Mouse (Mus musculus) CH12.LX (cell line): ENCODE measurements around the gene Mgat4e. TPM values are rescaled to one million over a fixed set of nuclear protein-coding genes. Genes with fewer than 3 reads are reported as not detected.

Experiments used
- DNase-seq: peaks from one replicate; pipeline ENCODE4 v3.0.0-alpha.2; 2013; ENCODE audit errors: extremely low read depth
- H3K27ac ChIP-seq: 2 replicates; pipeline ENCODE4 v1.5.1; 2012; ENCODE audit warnings: low read depth, mild to moderate bottlenecking, control low read depth, moderate library complexity; ENCODE audit not compliant: insufficient read depth
- H3K27me3 ChIP-seq: replicated peaks from 2 replicates; pipeline ENCODE3; 2012; ENCODE audit warnings: inconsistent platforms
- H3K36me3 ChIP-seq, 2 experiments: replicated peaks in 1 of 2; 2 replicates each; pipeline versions ENCODE3 to v1.6.1; 2012; ENCODE audit warnings: inconsistent platforms in 1 of 2, low read length in 1 of 2, mild to moderate bottlenecking in 1 of 2, mixed read lengths in 1 of 2, moderate library complexity in 1 of 2; ENCODE audit not compliant: control insufficient read depth in 1 of 2, insufficient read depth in 1 of 2
- H3K4me1 ChIP-seq, 2 experiments: 2 replicates each; pipeline ENCODE4 v1.6.1; 2012; ENCODE audit warnings: inconsistent platforms in 1 of 2, moderate library complexity in 1 of 2; ENCODE audit not compliant: insufficient read depth in 2 of 2, control insufficient read depth in 1 of 2
- H3K4me2 ChIP-seq: 2 replicates; pipeline ENCODE4 v1.6.1; 2012; ENCODE audit warnings: low read depth, mild to moderate bottlenecking, control low read depth; ENCODE audit not compliant: poor library complexity, insufficient read depth, severe bottlenecking
- H3K4me3 ChIP-seq, 3 experiments: fragments of 150-350 bp in 1 of 3; sonication (generic) in 1 of 3; replicated peaks in 1 of 3; 2 replicates each; pipeline versions ENCODE3 to v1.5.1; 2011 to 2012; ENCODE audit warnings: low read depth in 2 of 3, low read length in 2 of 3, mild to moderate bottlenecking in 2 of 3, moderate library complexity in 2 of 3, control low read depth in 1 of 3, improper control_type of control experiment in 1 of 3, inconsistent platforms in 1 of 3, mixed read lengths in 1 of 3; ENCODE audit not compliant: poor library complexity in 1 of 3
- H3K79me2 ChIP-seq: replicated peaks from 2 replicates; pipeline ENCODE4 v1.6.1; 2012; ENCODE audit warnings: mild to moderate bottlenecking, moderate library complexity; ENCODE audit not compliant: control insufficient read depth, poor library complexity, insufficient read depth, severe bottlenecking; ENCODE audit errors: extremely low read depth
- H3K9ac ChIP-seq: 2 replicates; pipeline ENCODE4 v1.6.1; 2012; ENCODE audit warnings: low read depth, mild to moderate bottlenecking, control low read depth, moderate library complexity; ENCODE audit not compliant: insufficient read depth
- H3K9me3 ChIP-seq: replicated peaks from 2 replicates; pipeline ENCODE3; 2012; ENCODE audit warnings: low read length, inconsistent platforms, mixed read lengths
- BHLHE40 ChIP-seq: IDR thresholded peaks from 2 replicates; pipeline ENCODE4 v1.6.1; 2011; ENCODE audit warnings: mild to moderate bottlenecking, low read depth, low read length, improper control_type of control experiment
- CHD1 ChIP-seq: IDR thresholded peaks from 2 replicates; pipeline ENCODE4 v1.6.1; 2012; ENCODE audit warnings: low read depth, low read length, improper control_type of control experiment, inconsistent platforms
- CHD2 ChIP-seq: IDR thresholded peaks from 2 replicates; pipeline ENCODE4 v1.6.1; 2011; ENCODE audit warnings: low read length, improper control_type of control experiment
- CTCF ChIP-seq, 2 experiments: IDR thresholded peaks in 1 of 2; conservative IDR thresholded peaks in 1 of 2; 2 replicates each; pipeline ENCODE4 v1.5.1; 2011 to 2012; ENCODE audit warnings: low read depth in 2 of 2, low read length in 2 of 2, improper control_type of control experiment in 1 of 2, inconsistent platforms in 1 of 2, mild to moderate bottlenecking in 1 of 2, moderate library complexity in 1 of 2
- E2F4 ChIP-seq: IDR thresholded peaks from 2 replicates; pipeline ENCODE4 v1.6.1; 2011; ENCODE audit warnings: low read depth, low read length, improper control_type of control experiment; ENCODE audit not compliant: insufficient replicate concordance
- ELF1 ChIP-seq: IDR thresholded peaks from 2 replicates; pipeline ENCODE4 v1.6.1; 2014; ENCODE audit warnings: low read depth, mild to moderate bottlenecking, inconsistent platforms, low read length, improper control_type of control experiment
- EP300 ChIP-seq: IDR thresholded peaks from 2 replicates; pipeline ENCODE4 v1.6.1; 2011; ENCODE audit warnings: low read length, improper control_type of control experiment
- ETS1 ChIP-seq: conservative IDR thresholded peaks from 2 replicates; pipeline ENCODE4 v1.6.1; 2012; ENCODE audit warnings: low read depth, mild to moderate bottlenecking, inconsistent platforms, low read length, improper control_type of control experiment, moderate library complexity
- GABPA ChIP-seq: IDR thresholded peaks from 2 replicates; pipeline ENCODE4 v1.6.1; 2012; ENCODE audit warnings: low read depth, low read length, improper control_type of control experiment, inconsistent platforms; ENCODE audit not compliant: insufficient replicate concordance
- HCFC1 ChIP-seq: IDR thresholded peaks from 2 replicates; pipeline ENCODE4 v1.6.1; 2012; ENCODE audit warnings: low read depth, mild to moderate bottlenecking, inconsistent platforms, low read length, improper control_type of control experiment
- IRF4 ChIP-seq: IDR thresholded peaks from 2 replicates; pipeline ENCODE4 v1.6.1; 2014; ENCODE audit warnings: low read depth, mild to moderate bottlenecking, inconsistent platforms, low read length, improper control_type of control experiment
- JUN ChIP-seq: IDR thresholded peaks from 2 replicates; pipeline ENCODE4 v1.6.1; 2011; ENCODE audit warnings: low read depth, mild to moderate bottlenecking, low read length, improper control_type of control experiment, moderate library complexity; ENCODE audit not compliant: insufficient read depth
- JUND ChIP-seq: conservative IDR thresholded peaks from 2 replicates; pipeline ENCODE4 v1.6.1; 2011; ENCODE audit warnings: low read depth, low read length, improper control_type of control experiment
- KAT2A ChIP-seq: IDR thresholded peaks from 2 replicates; pipeline ENCODE4 v1.6.1; 2012; ENCODE audit warnings: low read length, improper control_type of control experiment, inconsistent platforms; ENCODE audit not compliant: insufficient replicate concordance
- MAFK ChIP-seq: IDR thresholded peaks from 2 replicates; pipeline ENCODE4 v1.6.1; 2011; ENCODE audit warnings: low read length, improper control_type of control experiment; ENCODE audit not compliant: insufficient replicate concordance
- MAX ChIP-seq: IDR thresholded peaks from 2 replicates; pipeline ENCODE4 v1.6.1; 2011; ENCODE audit warnings: low read length, improper control_type of control experiment
- MAZ ChIP-seq: IDR thresholded peaks from 2 replicates; pipeline ENCODE4 v1.6.1; 2012; ENCODE audit warnings: low read depth, mild to moderate bottlenecking, inconsistent platforms, low read length, improper control_type of control experiment, moderate library complexity
- MEF2A ChIP-seq: IDR thresholded peaks from 2 replicates; pipeline ENCODE4 v1.6.1; 2014; ENCODE audit warnings: low read depth, mild to moderate bottlenecking, inconsistent platforms, low read length, improper control_type of control experiment, borderline replicate concordance
- MXI1 ChIP-seq: IDR thresholded peaks from 2 replicates; pipeline ENCODE4 v1.6.1; 2011; ENCODE audit warnings: mild to moderate bottlenecking, low read depth, low read length, improper control_type of control experiment
- MYC ChIP-seq: IDR thresholded peaks from 2 replicates; pipeline ENCODE4 v1.6.1; 2011; ENCODE audit warnings: low read depth, mild to moderate bottlenecking, improper control_type of control experiment, low read length
- NELFE ChIP-seq: IDR thresholded peaks from 2 replicates; pipeline ENCODE4 v1.6.1; 2011; ENCODE audit warnings: low read depth, low read length, improper control_type of control experiment
- PAX5 ChIP-seq: IDR thresholded peaks from 2 replicates; pipeline ENCODE4 v1.6.1; 2012; ENCODE audit warnings: low read length, inconsistent platforms, mixed read lengths
- POLR2A ChIP-seq: IDR thresholded peaks from 2 replicates; pipeline ENCODE4 v1.6.1; 2011; ENCODE audit warnings: low read depth, mild to moderate bottlenecking, improper control_type of control experiment, low read length
- POLR2AphosphoS2 ChIP-seq: IDR thresholded peaks from 2 replicates; pipeline ENCODE4 v1.6.1; 2011; ENCODE audit warnings: low read depth, low read length, improper control_type of control experiment
- SMC3 ChIP-seq: IDR thresholded peaks from 2 replicates; pipeline ENCODE4 v1.6.1; 2011; ENCODE audit warnings: low read depth, low read length, improper control_type of control experiment
- TCF12 ChIP-seq: IDR thresholded peaks from 2 replicates; pipeline ENCODE4 v1.6.1; 2014; ENCODE audit warnings: low read depth, mild to moderate bottlenecking, inconsistent platforms, low read length, improper control_type of control experiment
- USF1 ChIP-seq: IDR thresholded peaks from 2 replicates; pipeline ENCODE4 v1.6.1; 2014; ENCODE audit warnings: low read depth, mild to moderate bottlenecking, inconsistent platforms, low read length, improper control_type of control experiment
- USF2 ChIP-seq: conservative IDR thresholded peaks from 2 replicates; pipeline ENCODE4 v1.6.1; 2011; ENCODE audit warnings: low read depth, low read length, improper control_type of control experiment
- ZC3H11A ChIP-seq: IDR thresholded peaks from 2 replicates; pipeline ENCODE4 v1.6.1; 2012; ENCODE audit warnings: low read depth, mild to moderate bottlenecking, inconsistent platforms, low read length, improper control_type of control experiment
- ZKSCAN1 ChIP-seq: IDR thresholded peaks from 2 replicates; pipeline ENCODE4 v1.6.1; 2012; ENCODE audit warnings: low read depth, inconsistent platforms, low read length, improper control_type of control experiment, borderline replicate concordance
- ZNF384 ChIP-seq: IDR thresholded peaks from 2 replicates; pipeline ENCODE4 v1.6.1; 2012; ENCODE audit warnings: low read depth, low read length, improper control_type of control experiment, inconsistent platforms
- dilution Hi-C: fragments of 300-500 bp; cut with MboI; formaldehyde crosslinking; loops from 2 replicates; pipeline ENCODE4 v1.14.3; 2020; ENCODE audit warnings: low sequenced_read_pairs; ENCODE audit not compliant: extremely low pct_unique_long_range_greater_than_20kb, extremely low pct_ligation_motif_present
- in situ Hi-C: fragments of 300-500 bp; cut with MboI; formaldehyde crosslinking; loops from 3 replicates; pipeline ENCODE4 v1.14.3; 2019; ENCODE audit warnings: low sequenced_read_pairs, low pct_ligation_motif_present, low pct_unique_long_range_greater_than_20kb, mixed read lengths
- polyA plus RNA-seq: library from polyadenylated mRNA; unstranded; fragments of >175 nt; gene quantifications from 2 replicates; pipeline ENCODE4 v1.2.1, GENCODE M21; 2012; ENCODE audit warnings: low read depth; ENCODE audit not compliant: insufficient read length
- total RNA-seq, 2 experiments: library from RNA; depleted of rRNA; stranded (reverse); fragments of 300-350 nt in 1 of 2; fragments of >200 nt in 1 of 2; gene quantifications; 2 replicates each; pipeline ENCODE4 v1.2.3; 2012 to 2014

The Mgat4e gene
- total and polyA plus RNA-seq, 3 experiments: 0.08 TPM; not detected in 2

DNA sequence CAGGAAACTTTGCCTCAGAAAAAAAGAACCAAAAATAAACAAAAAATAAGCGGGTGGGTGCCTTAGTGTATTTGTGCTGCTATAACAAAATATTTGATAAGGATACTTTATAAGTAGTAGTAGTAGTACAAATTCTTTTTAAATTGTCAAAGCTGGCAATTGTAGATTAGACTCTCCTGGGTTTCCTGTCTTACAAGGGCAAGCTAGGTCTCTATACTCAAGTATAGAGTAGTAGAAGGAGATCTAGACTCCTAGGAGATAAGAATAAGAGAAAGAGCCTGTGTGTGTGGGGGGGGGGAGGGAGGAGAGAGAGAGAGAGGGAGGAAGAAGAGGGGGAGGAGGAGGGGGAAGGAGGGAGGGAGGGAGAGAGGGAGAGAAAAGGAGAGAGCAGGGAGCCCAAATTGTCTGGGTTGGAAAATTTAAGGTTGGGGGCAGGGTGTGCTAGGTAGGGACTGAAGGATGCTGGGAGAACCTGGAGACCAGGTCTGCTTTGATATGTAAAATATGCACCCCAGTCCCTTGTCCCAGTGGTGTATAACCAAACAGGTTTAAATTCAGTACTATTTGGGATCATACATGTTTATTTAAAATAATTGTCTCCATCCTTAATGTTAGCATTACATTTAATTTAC is 23.9 kb upstream of the Mgat4e start (continued):
- TF ChIP-seq EP300: no peak

DNA sequence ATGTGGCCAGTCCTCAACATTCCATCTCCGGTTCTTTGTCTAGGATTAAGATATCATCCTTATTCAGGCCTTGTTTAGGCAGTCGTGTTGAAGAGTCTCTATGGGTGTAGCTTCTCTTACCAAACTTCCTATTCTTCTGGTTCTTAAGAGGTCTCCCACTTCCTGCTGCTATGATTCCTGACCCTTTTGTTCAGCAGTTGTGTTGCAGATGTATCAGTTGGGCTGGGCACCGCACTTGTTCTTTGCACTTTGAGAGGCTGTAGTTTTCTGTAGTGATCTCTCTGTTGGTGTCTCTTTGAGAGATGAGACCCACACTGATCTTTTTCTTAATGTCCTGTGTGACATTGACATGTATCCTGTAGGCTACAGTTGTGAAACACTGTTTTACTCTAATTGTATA is 21.1 kb upstream of the Mgat4e start:
- H3K27me3 ChIP-seq: no peaks in the 10 kb centered on the region
- in situ Hi-C loops: no loop called here
- H3K27ac ChIP-seq: no peak overlapping the region
- H3K79me2 ChIP-seq: peaks cover 65% of the 10 kb centered on the region
- no peaks in the 10 kb centered on the region for H3K36me3 ChIP-seq
- no peak overlapping the region for H3K9ac ChIP-seq
- H3K4me1 ChIP-seq: no peaks in the 10 kb centered on the region
- DNase-seq: no peak
- H3K9me3 ChIP-seq: no peaks in the 10 kb centered on the region
- no peak overlapping the region for H3K4me2 ChIP-seq
- dilution Hi-C loops: no loop called here
- TF ChIP-seq PAX5 (no peak), USF2 (no peak), MYC (no peak), CHD2 (no peak), USF1 (no peak), SMC3 (no peak), E2F4 (no peak), CTCF (conservative IDR thresholded peaks at IDR 0.05 in 1 of 2, IDR thresholded peaks at IDR 0.05 in 1 of 2; ENCODE audit: low read depth in 2 of 2, low read length in 2 of 2) (no peak), POLR2A (no peak), MXI1 (no peak), JUN (no peak), GABPA (no peak), ZNF384 (no peak), NELFE (no peak), ZKSCAN1 (no peak), CHD1 (no peak), JUND (no peak), MAX (no peak), MAFK (no peak), ELF1 (no peak)
- TF ChIP-seq, all 38 proteins: peak for 0
- no peak overlapping the region for H3K4me3 ChIP-seq

DNA sequence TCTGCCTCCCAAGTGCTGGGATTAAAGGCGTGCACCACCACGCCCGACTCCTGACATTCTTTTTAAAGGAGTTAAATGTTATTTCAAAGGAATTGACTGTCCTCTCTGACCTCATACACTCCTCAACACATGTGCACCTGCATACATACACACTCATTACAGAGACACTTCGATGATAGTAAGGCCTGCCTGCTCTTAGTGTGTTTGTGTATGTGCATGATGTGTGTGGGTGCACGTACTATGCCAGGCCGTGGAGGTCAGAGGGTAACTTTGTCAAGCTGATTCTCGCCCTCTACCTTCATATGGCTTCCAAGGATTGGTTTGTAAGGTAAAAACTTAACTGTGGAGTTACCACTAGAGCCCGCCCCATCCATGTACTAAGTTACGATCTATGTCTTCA is 20.7 kb upstream of the Mgat4e start:
- H3K4me2 ChIP-seq: no peak overlapping the region
- peaks cover 68% of the 10 kb centered on the region for H3K79me2 ChIP-seq
- in situ Hi-C loops: no loop called here
- no peak overlapping the region for H3K9ac ChIP-seq
- H3K27me3 ChIP-seq: no peaks in the 10 kb centered on the region
- H3K4me3 ChIP-seq: no peak overlapping the region
- TF ChIP-seq HCFC1: no peak
- TF ChIP-seq ZC3H11A: no peak
- TF ChIP-seq IRF4: no peak
- no peak for TF ChIP-seq GABPA
- no peak for TF ChIP-seq ZKSCAN1
- TF ChIP-seq SMC3: no peak
- TF ChIP-seq JUN: no peak
- TF ChIP-seq JUND: no peak
- no peak for TF ChIP-seq MAX
- TF ChIP-seq TCF12: no peak
- no peak for TF ChIP-seq BHLHE40
- no peak for TF ChIP-seq MEF2A
- TF ChIP-seq POLR2AphosphoS2: no peak
- no peak for TF ChIP-seq ETS1
- TF ChIP-seq PAX5: no peak
- no peak for TF ChIP-seq MAFK
- no peak for TF ChIP-seq MYC
- no peak for TF ChIP-seq MAZ
- TF ChIP-seq USF2: no peak
- no peak for TF ChIP-seq KAT2A
- no peak for DNase-seq
- H3K27ac ChIP-seq: no peak overlapping the region
- H3K9me3 ChIP-seq: no peaks in the 10 kb centered on the region
- dilution Hi-C loops: no loop called here
- H3K36me3 ChIP-seq: no peaks in the 10 kb centered on the region
- H3K4me1 ChIP-seq: no peaks in the 10 kb centered on the region
